Mouse (Mus musculus): ENCODE results near the gene Dgkh. TPM values are rescaled to one million over a fixed set of nuclear protein-coding genes. Genes with fewer than 3 reads are reported as not detected.

Dgkh gene
- polyA plus RNA-seq, 1 experiment, result not detected

- no peak for TF ChIP-seq POLR2A (IDR thresholded peaks at IDR 0.05; ENCODE audit: insufficient read depth, low read depth, low read length)
- no peak for TF ChIP-seq CTCF (IDR thresholded peaks at IDR 0.05; ENCODE audit: insufficient read depth, low read depth, low read length)
- H3K4me3 ChIP-seq (ENCODE audit: insufficient read depth, low read depth, low read length), result no peak overlapping the region
- 90% methylated on average over 14 of the region's 14 CpGs for WGBS
- H3K27ac ChIP-seq (ENCODE audit: insufficient read depth, low read depth, low read length), result no peak overlapping the region
- H3K4me1 ChIP-seq (ENCODE audit: control insufficient read depth, insufficient read depth, low read length), result peaks cover 5% of the 10 kb centered on the region; the same call in 1 of the 2 replicates
Measured at GRCm38 (mm10) chr14:78635612-78636400, 96.8 kb downstream of the Dgkh start.

- H3K27ac ChIP-seq (ENCODE audit: insufficient read depth, low read depth, low read length), result peak overlapping the region; percentile 58; the same call in 1 of the 2 replicates
- H3K4me3 ChIP-seq (ENCODE audit: insufficient read depth, low read depth, low read length), result no peak overlapping the region
- TF ChIP-seq POLR2A (IDR thresholded peaks at IDR 0.05; ENCODE audit: insufficient read depth, low read depth, low read length), result no peak
- TF ChIP-seq CTCF (IDR thresholded peaks at IDR 0.05; ENCODE audit: insufficient read depth, low read depth, low read length), result no peak
- H3K4me1 ChIP-seq (ENCODE audit: control insufficient read depth, insufficient read depth, low read length), result peaks cover 7% of the 10 kb centered on the region; the same call in 1 of the 2 replicates
- WGBS, result 52% methylated on average over 6 of the region's 6 CpGs
Measured at GRCm38 (mm10) chr14:78632747-78633146, 99.8 kb downstream of the Dgkh start.

- WGBS, result 95% methylated on average over 4 of the region's 4 CpGs
- H3K4me3 ChIP-seq (ENCODE audit: insufficient read depth, low read depth, low read length), result no peak overlapping the region
- H3K4me1 ChIP-seq (ENCODE audit: control insufficient read depth, insufficient read depth, low read length), result peaks cover 7% of the 10 kb centered on the region; the same call in 1 of the 2 replicates
- TF ChIP-seq POLR2A (IDR thresholded peaks at IDR 0.05; ENCODE audit: insufficient read depth, low read depth, low read length) (no peak), CTCF (IDR thresholded peaks at IDR 0.05; ENCODE audit: insufficient read depth, low read depth, low read length) (no peak)
- H3K27ac ChIP-seq (ENCODE audit: insufficient read depth, low read depth, low read length), result no peak overlapping the region
Measured at GRCm38 (mm10) chr14:78630923-78631875, 101.4 kb downstream of the Dgkh start.

GRCm38 (mm10) chr14:78627516-78628275 lies 104.9 kb downstream of the Dgkh start:
- TF ChIP-seq POLR2A (IDR thresholded peaks at IDR 0.05; ENCODE audit: insufficient read depth, low read depth, low read length) (no peak), CTCF (IDR thresholded peaks at IDR 0.05; ENCODE audit: insufficient read depth, low read depth, low read length) (no peak)
- H3K27ac ChIP-seq (ENCODE audit: insufficient read depth, low read depth, low read length), result no peak overlapping the region
- 91% methylated on average over 21 of the region's 21 CpGs for WGBS
- no peak overlapping the region for H3K4me3 ChIP-seq (ENCODE audit: insufficient read depth, low read depth, low read length)
- peaks cover 7% of the 10 kb centered on the region; the same call in 1 of the 2 replicates for H3K4me1 ChIP-seq (ENCODE audit: control insufficient read depth, insufficient read depth, low read length)

GRCm38 (mm10) chr14:78618883-78619295 lies 113.7 kb downstream of the Dgkh start:
- 74% methylated on average over 9 of the region's 9 CpGs for WGBS
- Histone ChIP-seq H3K27ac (ENCODE audit: insufficient read depth, low read depth, low read length) (no peak overlapping the region), H3K4me1 (ENCODE audit: control insufficient read depth, insufficient read depth, low read length) (peaks cover 3% of the 10 kb centered on the region; the same call in 1 of the 2 replicates), H3K4me3 (ENCODE audit: insufficient read depth, low read depth, low read length) (no peak overlapping the region)
- TF ChIP-seq CTCF (IDR thresholded peaks at IDR 0.05; ENCODE audit: insufficient read depth, low read depth, low read length) (no peak), POLR2A (IDR thresholded peaks at IDR 0.05; ENCODE audit: insufficient read depth, low read depth, low read length) (no peak)

- WGBS, result 83% methylated on average over 5 of the region's 5 CpGs
- H3K4me1 ChIP-seq (ENCODE audit: control insufficient read depth, insufficient read depth, low read length), result peaks cover 3% of the 10 kb centered on the region; the same call in 1 of the 2 replicates
- no peak overlapping the region for H3K27ac ChIP-seq (ENCODE audit: insufficient read depth, low read depth, low read length)
- H3K4me3 ChIP-seq (ENCODE audit: insufficient read depth, low read depth, low read length), result no peak overlapping the region
- no peak for TF ChIP-seq CTCF (IDR thresholded peaks at IDR 0.05; ENCODE audit: insufficient read depth, low read depth, low read length)
- no peak for TF ChIP-seq POLR2A (IDR thresholded peaks at IDR 0.05; ENCODE audit: insufficient read depth, low read depth, low read length)
Measured at GRCm38 (mm10) chr14:78613569-78613968, 119.0 kb downstream of the Dgkh start.

GRCm38 (mm10) chr14:78612111-78612788 lies 120.3 kb downstream of the Dgkh start:
- Histone ChIP-seq H3K4me1 (ENCODE audit: control insufficient read depth, insufficient read depth, low read length) (peaks cover 3% of the 10 kb centered on the region; the same call in 1 of the 2 replicates), H3K4me3 (ENCODE audit: insufficient read depth, low read depth, low read length) (no peak overlapping the region), H3K27ac (ENCODE audit: insufficient read depth, low read depth, low read length) (no peak overlapping the region)
- 65% methylated on average over 9 of the region's 9 CpGs for WGBS
- no peak for TF ChIP-seq POLR2A (IDR thresholded peaks at IDR 0.05; ENCODE audit: insufficient read depth, low read depth, low read length)
- TF ChIP-seq CTCF (IDR thresholded peaks at IDR 0.05; ENCODE audit: insufficient read depth, low read depth, low read length), result no peak

GRCm38 (mm10) chr14:78594916-78595315 lies 137.7 kb downstream of the Dgkh start:
- 89% methylated on average over 6 of the region's 6 CpGs for WGBS
- TF ChIP-seq POLR2A (IDR thresholded peaks at IDR 0.05; ENCODE audit: insufficient read depth, low read depth, low read length) (no peak), CTCF (IDR thresholded peaks at IDR 0.05; ENCODE audit: insufficient read depth, low read depth, low read length) (no peak)
- Histone ChIP-seq H3K27ac (ENCODE audit: insufficient read depth, low read depth, low read length) (no peak overlapping the region), H3K4me3 (ENCODE audit: insufficient read depth, low read depth, low read length) (no peak overlapping the region), H3K4me1 (ENCODE audit: control insufficient read depth, insufficient read depth, low read length) (no peaks in the 10 kb centered on the region)

Measured in olfactory bulb, adult 2 months (tissue).